Mouse (Mus musculus) 3T3-L1 (cell line): ENCODE measurements around the gene Bcorl1.
"Not testable (repeated sequence)": the region's sequence is repeated elsewhere in the genome, so short reads cannot be mapped to it uniquely, and the experiment has no call there.

ENCODE experiments used
- DNase-seq: peaks from one replicate; pipeline ENCODE4 v3.0.0-alpha.2; 2015; ENCODE audit warnings: low read depth, low spot score

Gene Bcorl1

DNA sequence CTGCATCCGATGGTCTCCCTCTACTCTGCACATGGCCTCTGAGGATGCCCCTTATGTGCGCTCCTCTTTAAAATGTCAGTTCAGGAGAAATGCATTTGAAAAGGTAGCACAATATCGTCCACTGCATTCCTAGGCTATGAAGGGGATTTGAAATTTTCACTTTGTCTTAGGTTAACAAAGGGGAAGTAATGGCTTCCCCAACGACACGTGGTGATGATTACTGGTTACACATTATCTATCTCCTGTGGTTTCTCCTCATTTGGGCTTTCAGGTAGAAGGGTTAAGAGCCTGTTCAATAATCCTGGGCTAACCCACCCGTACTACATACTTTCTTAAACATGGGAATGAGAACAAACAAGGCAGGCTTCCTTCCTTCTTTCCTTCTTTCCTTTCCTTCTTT is 48.2 kb downstream of the Bcorl1 start:
- DNase-seq: no peak

- no peak for DNase-seq
Measured at GRCm38 (mm10) chrX:48399994-48400393, 58.8 kb downstream of the Bcorl1 start.

GRCm38 (mm10) chrX:48405141-48405540 is 64.0 kb downstream of the Bcorl1 start:
- DNase-seq: peak; percentile 86

- DNase-seq: peak; percentile 83
Measured at GRCm38 (mm10) chrX:48409611-48410387, 68.6 kb downstream of the Bcorl1 start.

DNA sequence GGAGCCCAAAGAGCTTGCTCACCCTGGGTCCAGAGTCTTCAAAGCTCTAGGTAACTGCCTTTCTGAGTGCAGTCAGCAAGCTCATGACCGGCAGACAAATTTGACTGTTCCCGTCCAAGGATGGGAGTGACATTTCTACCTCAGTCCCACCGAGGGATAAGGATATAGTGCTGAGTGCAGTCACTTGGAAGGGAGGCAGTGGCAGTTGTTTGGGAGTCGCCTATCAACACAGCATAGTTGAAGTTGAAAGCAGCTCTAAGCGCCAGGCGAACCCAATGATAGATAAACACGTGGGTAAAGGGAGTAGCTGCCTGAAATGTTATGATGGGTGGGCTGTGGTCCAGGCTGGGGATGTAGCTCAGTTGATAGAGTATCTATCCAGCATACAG is 69.2 kb downstream of the Bcorl1 start:
- DNase-seq: no peak

DNA sequence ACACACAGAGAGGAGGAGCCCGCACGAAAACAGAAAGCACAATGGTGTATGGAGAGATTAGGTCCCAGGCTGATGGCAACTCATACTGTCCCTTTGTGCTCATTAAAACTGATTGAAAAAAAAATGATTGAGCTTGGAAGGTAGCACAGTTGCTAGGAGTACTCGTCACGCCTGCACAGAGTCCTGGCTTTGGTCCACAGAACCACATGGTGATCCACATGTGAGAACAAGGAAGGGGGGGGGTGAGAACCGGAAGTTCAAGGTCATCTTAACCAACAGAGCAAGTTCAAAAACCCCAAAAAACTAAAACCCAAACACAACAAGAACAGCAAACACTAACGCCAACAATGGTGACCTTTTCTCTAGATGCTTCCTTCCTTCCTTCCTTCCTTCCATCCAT is 71.5 kb downstream of the Bcorl1 start:
- DNase-seq: no peak

- DNase-seq: no peak
Measured at GRCm38 (mm10) chrX:48414291-48414690, 73.1 kb downstream of the Bcorl1 start.

DNA sequence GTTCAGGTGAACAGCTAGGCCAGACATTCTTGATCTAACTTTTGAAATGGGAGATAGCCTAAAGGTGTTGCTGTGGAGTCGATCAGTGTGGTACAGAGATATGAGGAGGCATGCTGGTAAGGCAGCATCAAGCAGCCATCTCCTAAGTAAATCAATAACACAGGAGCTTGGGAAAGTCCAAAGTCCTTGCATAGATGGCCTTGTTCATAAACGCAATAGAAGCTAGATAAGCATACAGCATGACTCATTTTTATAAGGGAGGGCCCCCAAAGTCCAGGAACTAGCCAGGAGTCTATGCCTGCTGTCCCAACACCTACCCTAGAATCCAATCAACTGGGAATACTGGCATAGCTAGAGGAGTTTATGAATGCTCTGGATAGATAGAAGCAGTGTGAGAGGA is 77.3 kb downstream of the Bcorl1 start:
- no peak for DNase-seq

GRCm38 (mm10) chrX:48422986-48423385 is 81.8 kb downstream of the Bcorl1 start:
- peak; percentile 85 for DNase-seq

DNA sequence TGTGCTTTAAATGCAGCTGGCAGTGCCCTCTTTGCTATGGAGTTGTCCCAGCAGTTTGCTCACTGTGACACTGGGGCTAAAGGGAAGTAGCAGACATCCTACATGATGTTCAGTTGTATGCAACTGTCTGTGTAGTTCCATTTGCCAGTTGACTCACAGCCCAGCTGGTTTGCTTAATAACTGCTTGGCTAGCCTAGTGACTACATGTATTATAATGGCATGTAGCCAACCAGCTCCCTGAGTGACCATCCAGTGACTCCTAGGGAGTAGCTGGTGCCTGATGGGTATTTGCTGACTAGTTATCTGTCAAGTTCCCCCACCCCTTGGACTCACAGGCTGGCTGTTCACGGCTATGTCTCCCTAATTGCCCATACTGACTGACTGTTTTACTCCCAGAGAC is 82.5 kb downstream of the Bcorl1 start:
- DNase-seq: peak; percentile 85

- DNase-seq: peak; percentile 44
Measured at GRCm38 (mm10) chrX:48424583-48424982, 83.4 kb downstream of the Bcorl1 start.

DNA sequence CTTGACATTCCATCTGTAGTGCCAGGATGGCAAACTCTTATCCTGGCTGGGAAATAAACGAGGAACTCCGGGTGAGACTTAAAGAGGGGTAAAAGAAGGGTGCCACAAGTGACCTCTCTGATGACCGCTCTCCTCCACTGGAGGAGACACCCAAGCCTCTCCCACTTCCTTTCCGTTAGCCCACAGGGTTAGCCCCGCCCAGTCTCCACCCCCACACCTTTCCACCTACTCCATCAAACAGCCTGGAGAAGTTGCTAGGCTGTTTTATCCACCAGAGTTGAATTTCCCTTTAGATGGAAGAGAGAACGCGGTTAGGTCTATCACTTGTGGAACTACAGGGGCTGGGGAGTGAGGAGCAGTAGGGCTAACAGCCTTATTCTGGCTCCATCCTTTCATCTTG is 84.1 kb downstream of the Bcorl1 start:
- DNase-seq: no peak

DNA sequence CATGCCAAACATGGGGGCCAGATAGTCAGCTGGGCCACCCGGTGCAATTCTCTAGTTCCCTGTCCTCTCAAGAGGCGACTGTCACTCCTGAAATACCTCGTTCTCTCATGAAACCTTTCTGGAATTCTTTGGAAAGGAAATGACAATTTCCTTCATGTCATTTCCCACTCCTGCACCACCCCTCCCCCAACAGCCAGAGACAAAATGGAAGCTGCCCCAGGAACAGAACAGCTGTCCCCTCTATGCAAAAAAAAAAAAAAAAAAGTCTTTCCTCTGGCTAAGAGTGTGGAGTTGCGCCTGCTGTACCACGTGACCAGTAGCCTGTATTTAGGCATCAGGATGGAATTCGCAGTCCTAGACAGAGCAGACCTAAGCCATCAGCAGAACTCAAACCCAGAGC is 87.1 kb downstream of the Bcorl1 start:
- no peak for DNase-seq

GRCm38 (mm10) chrX:48428642-48429041 is 87.5 kb downstream of the Bcorl1 start:
- no peak for DNase-seq

DNA sequence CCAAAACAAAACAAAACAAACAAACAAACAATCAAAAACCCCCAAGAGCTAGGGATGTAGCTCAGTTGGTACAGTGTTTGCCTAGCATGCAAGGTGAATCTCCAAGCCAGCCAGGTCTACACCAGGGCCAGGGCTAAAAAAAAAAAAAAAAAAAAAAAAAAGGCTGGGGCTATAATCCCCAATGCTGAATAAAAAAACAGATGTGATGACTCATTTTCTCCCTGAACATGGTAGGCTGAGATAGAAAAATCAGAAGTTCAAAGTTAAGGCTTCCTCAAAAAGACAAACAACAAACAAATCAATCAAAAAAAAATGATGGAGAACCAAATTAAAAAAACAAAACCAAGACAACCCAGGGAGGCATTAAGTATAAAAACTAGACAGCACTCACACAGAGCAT is 87.9 kb downstream of the Bcorl1 start:
- no peak for DNase-seq

DNA sequence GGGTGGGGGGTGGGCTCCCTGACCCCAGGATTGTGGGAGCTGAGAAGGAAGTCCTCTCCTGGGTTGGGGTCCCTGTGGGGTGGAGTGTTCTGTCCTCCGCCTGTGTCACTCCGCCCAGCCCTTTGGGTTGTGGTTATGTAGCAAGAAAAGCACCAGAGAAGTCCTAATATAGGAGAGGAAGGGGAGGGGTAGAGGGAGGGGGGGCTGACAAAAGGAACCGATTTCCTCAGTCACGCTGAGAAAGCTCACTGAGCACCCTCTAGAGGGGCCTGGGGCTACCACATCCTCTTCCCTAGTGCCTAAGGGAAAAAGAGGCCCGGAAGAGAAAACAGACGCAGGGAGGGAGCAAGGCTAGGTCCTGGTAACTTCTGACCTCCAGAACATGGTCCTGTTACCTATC is 88.4 kb downstream of the Bcorl1 start:
- DNase-seq: no peak

DNA sequence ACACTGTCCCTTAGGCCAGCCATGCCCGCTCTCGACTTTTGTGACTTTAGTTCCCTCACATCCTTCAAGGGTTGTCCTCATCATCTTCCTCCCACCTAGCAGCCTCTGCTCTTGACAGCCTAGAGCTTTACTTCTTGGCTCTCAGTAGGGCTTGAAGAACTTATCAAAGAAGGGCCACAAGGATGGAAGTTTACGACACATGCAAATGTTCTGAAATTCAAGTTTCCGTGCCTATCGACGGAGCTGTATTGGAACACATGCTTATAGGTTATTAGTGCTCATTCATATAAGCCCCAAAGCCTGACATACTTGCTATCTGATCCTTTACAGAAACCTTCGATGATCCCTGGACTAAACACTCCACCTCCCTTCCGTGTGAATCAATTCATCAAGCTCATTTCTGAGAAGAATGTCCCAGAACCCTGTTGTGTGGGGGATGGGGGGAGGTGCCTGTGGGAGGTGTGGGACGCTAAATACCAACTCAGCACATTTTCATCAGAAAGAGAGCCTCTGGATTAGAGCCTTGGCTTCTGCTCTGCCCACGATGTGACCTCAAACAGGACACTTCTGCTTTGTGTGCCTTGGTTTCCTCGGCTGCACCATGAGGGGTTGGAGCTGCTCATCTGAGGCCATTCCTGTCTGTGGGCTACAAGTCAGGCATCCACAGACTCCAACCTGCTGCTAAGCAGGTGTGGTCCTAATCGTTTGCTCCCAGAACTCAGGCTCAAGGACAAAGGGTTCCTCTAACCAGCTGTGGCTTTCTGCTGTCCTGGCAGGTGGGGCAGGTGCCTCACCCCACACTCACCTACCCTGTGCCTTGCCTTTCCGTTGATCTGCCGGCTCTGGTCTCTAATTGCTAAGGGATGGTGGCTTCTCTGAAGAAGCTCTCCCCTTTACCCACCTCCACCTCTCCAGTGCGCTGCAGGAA is 91.7 kb downstream of the Bcorl1 start:
- DNase-seq: no peak

DNA sequence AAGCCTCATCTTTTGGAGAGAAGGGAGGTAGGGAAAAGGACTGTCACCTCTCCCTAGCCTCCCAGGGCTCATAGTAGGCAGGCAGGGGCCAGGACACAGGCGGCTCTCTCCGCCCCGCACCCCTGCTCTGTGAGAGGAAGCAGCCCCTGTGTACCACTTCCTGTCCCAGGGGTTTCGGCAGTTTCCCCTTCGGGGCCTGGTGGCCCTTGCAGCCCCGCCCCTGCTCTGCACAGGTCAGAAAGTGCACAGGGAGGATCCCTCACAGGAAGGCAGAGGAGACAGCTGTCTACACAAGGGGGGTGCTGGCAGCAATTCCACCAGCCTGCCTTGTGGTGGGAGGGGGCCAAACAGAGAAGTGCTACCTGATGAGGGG is 92.4 kb downstream of the Bcorl1 start:
- no peak for DNase-seq

- DNase-seq: no peak
Measured at GRCm38 (mm10) chrX:48434251-48434650, 93.1 kb downstream of the Bcorl1 start.

GRCm38 (mm10) chrX:48435477-48435900 is 94.3 kb downstream of the Bcorl1 start:
- DNase-seq: peak; percentile 43

- not testable (repeated sequence) for DNase-seq
Measured at GRCm38 (mm10) chrX:48436082-48436481, 94.9 kb downstream of the Bcorl1 start.

- DNase-seq: peak; percentile 33
Measured at GRCm38 (mm10) chrX:48439036-48439435, 97.9 kb downstream of the Bcorl1 start.

GRCm38 (mm10) chrX:48441548-48441947 is 100.4 kb downstream of the Bcorl1 start:
- DNase-seq: no peak
